Mouse (Mus musculus): ENCODE results near the gene Pdcl. TPM values are rescaled to one million over a fixed set of nuclear protein-coding genes. Genes with fewer than 3 reads are reported as not detected.
A peak's percentile ranks its signal among the peaks of the same experiment; 100 is the strongest.

The Pdcl gene
- 2.5 and 3.7 TPM in 2 replicates for polyA plus RNA-seq (2012; rRNA removed)

DNA sequence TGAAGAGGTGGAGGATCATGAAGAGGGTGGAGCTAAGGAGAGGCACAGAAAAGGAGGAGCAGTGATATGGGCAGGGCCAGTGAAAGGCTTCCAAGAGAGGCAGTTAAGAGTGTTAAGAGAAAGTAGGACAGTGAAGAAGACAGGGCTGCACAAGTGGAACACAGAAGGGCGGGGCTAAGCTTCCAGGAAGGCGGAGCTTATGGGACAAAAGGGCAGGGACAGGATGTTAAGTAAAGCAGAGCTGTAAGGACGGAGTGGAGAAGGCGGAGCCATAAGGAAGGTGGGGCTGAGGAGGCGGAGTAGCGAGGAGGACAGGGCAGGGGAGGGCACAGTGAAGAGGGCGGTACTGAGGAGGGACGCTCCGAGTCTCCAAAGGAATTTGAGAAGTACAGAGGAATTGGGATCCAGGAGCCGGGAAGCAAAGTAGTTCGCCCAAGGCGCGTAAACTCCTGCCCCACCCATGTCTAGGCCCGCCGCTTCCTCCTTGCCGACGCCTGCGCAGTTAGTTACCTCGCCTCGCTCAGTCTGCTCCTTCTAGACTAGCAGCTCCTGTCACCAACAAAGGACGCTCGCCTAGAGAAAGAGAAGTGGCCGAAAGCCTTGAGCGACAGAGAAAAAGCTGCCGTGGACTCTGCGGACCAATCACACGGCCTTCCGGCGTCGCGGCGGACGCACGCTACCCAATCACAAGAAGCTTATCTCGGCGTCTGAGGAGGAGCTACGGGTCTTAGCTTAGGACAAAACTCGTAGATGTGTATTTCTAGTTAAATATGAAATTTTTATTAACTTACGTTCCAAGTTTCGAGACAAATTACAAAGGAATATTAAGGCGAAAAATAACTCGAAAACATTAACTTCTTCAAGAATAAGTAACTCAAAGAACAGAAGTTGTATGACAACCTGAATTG, at the start of gene Pdcl:
Gene Pdcl (minus strand): TSS at position 700 of the 908 bp plus-strand sequence.
- peaks cover 2% of the 10 kb centered on the region for H3K36me3 ChIP-seq (ENCODE audit: control insufficient read depth, insufficient read depth, low read length)

DNA sequence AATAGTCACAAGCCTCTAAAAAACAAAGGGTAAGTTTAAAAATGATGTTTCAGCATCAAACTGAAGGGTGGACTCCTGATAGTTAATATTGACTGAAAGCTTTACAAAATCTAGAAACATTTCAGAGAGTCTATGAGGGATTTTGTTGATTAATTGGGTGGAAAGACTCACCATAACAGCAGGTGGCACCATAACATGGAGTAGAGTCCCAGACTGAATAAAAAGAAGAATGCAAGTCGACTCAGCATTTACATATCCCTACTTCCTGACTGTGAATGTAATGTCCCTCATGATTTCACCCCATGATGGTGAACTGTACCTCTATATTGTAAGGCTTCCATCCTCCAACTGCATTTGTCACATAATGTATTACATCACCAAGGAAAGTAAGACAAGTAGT, 36.4 kb upstream of the Pdcl start:
- H3K27ac ChIP-seq (ENCODE audit: control insufficient read depth, insufficient read depth, low read depth, low read length), result no peak overlapping the region
- no peaks in the 10 kb centered on the region for H3K4me1 ChIP-seq (ENCODE audit: control insufficient read depth, insufficient read depth, low read length)
- no peak overlapping the region for H3K4me3 ChIP-seq (ENCODE audit: control insufficient read depth, low read depth, low read length)
- H3K36me3 ChIP-seq (ENCODE audit: control insufficient read depth, insufficient read depth, low read length), result no peaks in the 10 kb centered on the region
- TF ChIP-seq CTCF (IDR thresholded peaks at IDR 0.05; ENCODE audit: control insufficient read depth, insufficient read depth, insufficient replicate concordance, low read depth, low read length), result no peak
- no peak for TF ChIP-seq POLR2A (IDR thresholded peaks at IDR 0.05; ENCODE audit: control insufficient read depth, low read depth, low read length)
- no peaks in the 10 kb centered on the region for H3K27me3 ChIP-seq (ENCODE audit: control insufficient read depth, insufficient read depth, low read length)

More for the DNA sequence above, at the start of gene Pdcl:
- peak within 1 kb of the TSS; percentile 88 for H3K27ac ChIP-seq (ENCODE audit: control insufficient read depth, insufficient read depth, low read depth, low read length)
- peaks cover 8% of the 10 kb centered on the region for H3K4me1 ChIP-seq (ENCODE audit: control insufficient read depth, insufficient read depth, low read length)
- no peak for TF ChIP-seq CTCF (IDR thresholded peaks at IDR 0.05; ENCODE audit: control insufficient read depth, insufficient read depth, insufficient replicate concordance, low read depth, low read length)
- peak; percentile 68 for TF ChIP-seq POLR2A (IDR thresholded peaks at IDR 0.05; ENCODE audit: control insufficient read depth, low read depth, low read length)
- peak within 1 kb of the TSS; percentile 95 for H3K4me3 ChIP-seq (ENCODE audit: control insufficient read depth, low read depth, low read length)
- H3K27me3 ChIP-seq (ENCODE audit: control insufficient read depth, insufficient read depth, low read length), result no peaks in the 10 kb centered on the region

DNA sequence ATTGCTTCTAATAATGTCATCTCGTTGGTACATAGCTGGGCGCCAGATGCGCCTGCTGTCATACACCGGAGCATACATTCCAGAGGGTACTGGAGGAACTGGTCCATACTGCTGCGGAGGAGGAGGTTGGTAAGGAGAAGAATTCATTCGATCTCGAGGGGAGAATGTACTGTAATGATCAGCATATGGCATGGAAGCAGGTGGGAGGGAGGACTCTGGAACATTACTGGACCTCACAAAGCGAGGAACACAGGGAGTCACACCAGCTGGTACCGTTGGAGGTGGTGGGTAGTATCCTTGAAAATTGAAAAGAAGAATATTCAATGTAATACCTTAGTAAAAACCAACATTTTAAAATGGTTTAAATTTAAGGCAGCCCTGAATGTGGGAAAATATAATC, 23.8 kb upstream of the Pdcl start:
- no peak overlapping the region for H3K4me3 ChIP-seq (ENCODE audit: control insufficient read depth, low read depth, low read length)
- no peaks in the 10 kb centered on the region; the same call in 1 of the 2 replicates for H3K36me3 ChIP-seq (ENCODE audit: control insufficient read depth, insufficient read depth, low read length)
- H3K27ac ChIP-seq (ENCODE audit: control insufficient read depth, insufficient read depth, low read depth, low read length), result no peak overlapping the region
- H3K27me3 ChIP-seq (ENCODE audit: control insufficient read depth, insufficient read depth, low read length), result no peaks in the 10 kb centered on the region
- H3K4me1 ChIP-seq (ENCODE audit: control insufficient read depth, insufficient read depth, low read length), result no peaks in the 10 kb centered on the region
- TF ChIP-seq POLR2A (IDR thresholded peaks at IDR 0.05; ENCODE audit: control insufficient read depth, low read depth, low read length), result no peak
- TF ChIP-seq CTCF (IDR thresholded peaks at IDR 0.05; ENCODE audit: control insufficient read depth, insufficient read depth, insufficient replicate concordance, low read depth, low read length), result no peak

DNA sequence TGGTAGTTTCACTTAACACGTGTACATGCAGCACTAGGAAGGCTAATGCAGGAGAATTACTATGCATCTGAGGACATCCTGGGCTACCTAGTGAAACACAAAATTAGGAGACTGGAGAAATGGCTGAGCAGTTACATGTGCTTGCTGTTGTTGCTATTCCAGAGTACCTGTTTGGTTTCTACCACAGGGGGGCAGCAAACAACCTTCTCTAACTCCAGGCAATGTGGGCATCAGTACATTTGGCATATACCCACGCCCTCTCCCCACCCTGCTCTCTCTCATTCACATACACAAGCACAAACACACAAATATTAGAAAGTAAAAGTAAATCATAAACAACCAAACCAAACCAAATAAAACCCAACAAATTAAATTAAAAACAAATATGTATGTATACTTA, 21.1 kb upstream of the Pdcl start:
- H3K27me3 ChIP-seq (ENCODE audit: control insufficient read depth, insufficient read depth, low read length), result no peaks in the 10 kb centered on the region
- H3K36me3 ChIP-seq (ENCODE audit: control insufficient read depth, insufficient read depth, low read length), result no peaks in the 10 kb centered on the region; the same call in 1 of the 2 replicates
- no peak overlapping the region for H3K4me3 ChIP-seq (ENCODE audit: control insufficient read depth, low read depth, low read length)
- no peaks in the 10 kb centered on the region for H3K4me1 ChIP-seq (ENCODE audit: control insufficient read depth, insufficient read depth, low read length)
- H3K27ac ChIP-seq (ENCODE audit: control insufficient read depth, insufficient read depth, low read depth, low read length), result no peak overlapping the region
- TF ChIP-seq POLR2A (IDR thresholded peaks at IDR 0.05; ENCODE audit: control insufficient read depth, low read depth, low read length), result no peak
- peak; percentile 18; the same call in 1 of the 2 replicates for TF ChIP-seq CTCF (IDR thresholded peaks at IDR 0.05; ENCODE audit: control insufficient read depth, insufficient read depth, insufficient replicate concordance, low read depth, low read length)

DNA sequence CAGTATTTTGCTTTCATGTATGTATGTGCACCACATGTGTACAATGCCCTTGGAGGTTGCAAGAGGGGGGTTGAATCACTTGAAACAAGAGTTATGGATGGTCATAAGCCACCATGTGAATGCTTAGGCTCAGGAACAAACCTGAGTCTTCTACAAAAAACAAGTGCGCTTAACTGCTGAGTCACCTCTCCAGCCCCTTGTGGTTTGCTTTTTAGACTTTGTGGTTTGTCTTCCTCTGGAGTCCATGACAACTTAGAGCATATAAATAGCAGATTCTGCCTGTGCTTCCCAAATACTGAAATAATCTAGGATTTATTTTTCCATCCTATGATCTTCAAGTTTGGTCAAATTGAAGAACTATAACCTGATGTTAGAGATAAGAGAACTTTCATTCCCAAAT, 16.9 kb upstream of the Pdcl start:
- H3K27ac ChIP-seq (ENCODE audit: control insufficient read depth, insufficient read depth, low read depth, low read length), result no peak overlapping the region
- no peaks in the 10 kb centered on the region for H3K27me3 ChIP-seq (ENCODE audit: control insufficient read depth, insufficient read depth, low read length)
- H3K36me3 ChIP-seq (ENCODE audit: control insufficient read depth, insufficient read depth, low read length), result no peaks in the 10 kb centered on the region
- no peak overlapping the region for H3K4me3 ChIP-seq (ENCODE audit: control insufficient read depth, low read depth, low read length)
- TF ChIP-seq POLR2A (IDR thresholded peaks at IDR 0.05; ENCODE audit: control insufficient read depth, low read depth, low read length) (no peak), CTCF (IDR thresholded peaks at IDR 0.05; ENCODE audit: control insufficient read depth, insufficient read depth, insufficient replicate concordance, low read depth, low read length) (no peak)
- no peaks in the 10 kb centered on the region for H3K4me1 ChIP-seq (ENCODE audit: control insufficient read depth, insufficient read depth, low read length)

DNA sequence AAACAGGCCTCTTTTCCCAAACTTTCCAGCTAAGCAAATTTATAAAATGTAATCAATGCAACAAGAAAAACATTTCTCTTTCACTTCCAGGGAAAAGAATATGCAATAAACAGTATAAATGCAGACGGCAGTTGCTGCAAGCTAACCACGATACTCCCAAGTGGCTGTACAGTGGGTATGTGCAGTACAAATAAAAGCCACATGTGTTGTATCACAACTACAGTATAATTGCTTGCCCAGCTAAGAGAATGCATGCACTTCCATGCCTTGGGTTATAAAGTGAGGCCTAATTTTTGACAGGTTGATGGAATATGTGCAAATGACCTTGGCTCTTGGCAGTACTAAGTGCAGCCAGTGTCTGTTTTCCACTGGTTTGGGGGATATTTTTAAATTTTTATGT, 11.5 kb upstream of the Pdcl start:
- no peaks in the 10 kb centered on the region for H3K36me3 ChIP-seq (ENCODE audit: control insufficient read depth, insufficient read depth, low read length)
- H3K27ac ChIP-seq (ENCODE audit: control insufficient read depth, insufficient read depth, low read depth, low read length), result no peak overlapping the region
- no peaks in the 10 kb centered on the region for H3K27me3 ChIP-seq (ENCODE audit: control insufficient read depth, insufficient read depth, low read length)
- TF ChIP-seq CTCF (IDR thresholded peaks at IDR 0.05; ENCODE audit: control insufficient read depth, insufficient read depth, insufficient replicate concordance, low read depth, low read length) (no peak), POLR2A (IDR thresholded peaks at IDR 0.05; ENCODE audit: control insufficient read depth, low read depth, low read length) (no peak)
- H3K4me3 ChIP-seq (ENCODE audit: control insufficient read depth, low read depth, low read length), result no peak overlapping the region
- no peaks in the 10 kb centered on the region for H3K4me1 ChIP-seq (ENCODE audit: control insufficient read depth, insufficient read depth, low read length)

DNA sequence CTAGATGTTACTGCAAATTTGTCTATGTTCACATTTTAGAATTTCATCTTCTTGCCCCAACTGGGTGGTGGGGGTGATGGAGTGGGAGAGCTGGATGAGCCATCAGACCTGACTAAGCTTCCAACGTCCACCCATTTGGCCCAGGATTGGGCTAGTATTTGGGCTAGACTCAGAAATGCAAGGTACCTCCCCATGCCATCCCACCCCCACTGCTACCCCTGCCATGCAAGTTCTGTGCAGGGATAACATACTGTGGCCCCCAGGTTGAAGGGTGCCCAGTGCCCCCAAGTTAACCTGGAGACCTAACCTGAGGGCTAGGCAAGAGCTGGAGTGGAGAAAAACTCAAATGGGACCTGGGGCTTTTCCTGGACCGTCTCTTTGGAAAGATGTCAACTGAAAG, 776 bp upstream of the Pdcl start:
- H3K4me3 ChIP-seq (ENCODE audit: control insufficient read depth, low read depth, low read length), result no peak overlapping the region
- H3K36me3 ChIP-seq (ENCODE audit: control insufficient read depth, insufficient read depth, low read length), result peaks cover 2% of the 10 kb centered on the region
- H3K27me3 ChIP-seq (ENCODE audit: control insufficient read depth, insufficient read depth, low read length), result no peaks in the 10 kb centered on the region
- peaks cover 8% of the 10 kb centered on the region for H3K4me1 ChIP-seq (ENCODE audit: control insufficient read depth, insufficient read depth, low read length)
- H3K27ac ChIP-seq (ENCODE audit: control insufficient read depth, insufficient read depth, low read depth, low read length), result no peak overlapping the region
- TF ChIP-seq POLR2A (IDR thresholded peaks at IDR 0.05; ENCODE audit: control insufficient read depth, low read depth, low read length), result no peak
- no peak for TF ChIP-seq CTCF (IDR thresholded peaks at IDR 0.05; ENCODE audit: control insufficient read depth, insufficient read depth, insufficient replicate concordance, low read depth, low read length)

Data from testis, adult 2 months (tissue).